Comparison of ENCODE assay signal across 10 mouse cellular contexts in the genomic region with DNA sequence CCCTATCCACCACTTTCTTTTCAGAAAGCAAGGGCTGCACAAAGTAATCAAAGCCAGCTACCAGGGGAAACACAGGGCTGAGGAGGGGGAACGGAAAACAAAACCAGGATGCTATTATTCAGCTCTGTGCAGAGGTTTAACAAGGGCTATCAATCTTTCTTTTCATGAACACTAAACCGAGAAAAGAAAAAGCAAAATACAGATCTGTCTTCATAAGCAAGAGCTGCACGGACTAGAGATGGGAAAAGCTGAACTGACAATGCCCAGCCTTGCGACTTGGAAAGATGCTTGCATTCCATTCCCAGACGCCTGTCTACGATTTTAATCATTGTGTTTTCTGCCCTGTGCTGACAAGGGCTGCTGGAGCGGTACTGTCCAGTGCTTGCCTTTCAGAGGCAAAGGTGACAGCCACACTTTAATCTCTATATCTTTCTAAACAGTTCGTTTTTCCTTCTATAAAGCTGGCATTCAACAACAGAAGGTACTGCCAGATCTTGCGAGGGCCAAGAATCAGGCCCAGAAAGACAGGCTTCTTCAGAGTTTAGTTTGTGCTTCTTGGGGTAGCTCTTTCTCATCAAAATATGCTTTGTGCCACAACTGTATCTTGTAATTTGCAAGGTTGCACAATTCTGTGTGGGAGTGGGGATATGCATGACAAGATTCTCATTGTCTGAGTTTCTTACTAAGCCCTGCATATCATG.
DNase-seq lines count a peak whose midpoint lies in the region; ATAC-seq lines count a peak whose summit lies in the region.
"Had no signal": no experiment of that assay in that cellular context is flagged by ENCODE, and none has a peak within 500 bp of the region (broad histone marks: within the 10 kb centered on the region; RNA-seq: fewer than 3 reads in every experiment).

No protein-coding gene starts in this region.

- H3K4me1 ChIP-seq in kidney, embryonic 15.5 days: 0 out of 2 replicates have a peak, but pooled peaks cover 7% of the 10 kb centered on the region
- no peaks in the 10 kb centered on the region for H3K4me1 ChIP-seq in midbrain, embryonic 14.5 days (ENCODE audit: control insufficient read depth, insufficient read depth, low read length)
- H3K4me1 ChIP-seq: limb, embryonic 13.5 days had no signal

- H3K27me3 ChIP-seq in kidney, embryonic 15.5 days: no peaks in the 10 kb centered on the region
- no peaks in the 10 kb centered on the region for H3K27me3 ChIP-seq in midbrain, embryonic 14.5 days (ENCODE audit: control insufficient read depth, insufficient read depth, low read length)
- H3K27me3 ChIP-seq: limb, embryonic 13.5 days had no signal

- H3K36me3 ChIP-seq in kidney, embryonic 15.5 days: no peaks in the 10 kb centered on the region
- H3K36me3 ChIP-seq in midbrain, embryonic 14.5 days (ENCODE audit: control insufficient read depth, insufficient read depth, low read length): no peaks in the 10 kb centered on the region
- H3K36me3 ChIP-seq: limb, embryonic 13.5 days had no signal

- H3K9ac ChIP-seq in kidney, embryonic 15.5 days: no peak overlapping the region
- H3K9ac ChIP-seq in midbrain, embryonic 14.5 days (replicated peaks; ENCODE audit: low read length): no peak overlapping the region
- H3K9ac ChIP-seq: limb, embryonic 13.5 days had no signal

- peak; percentile 54; the same call in 1 of the 2 replicates for ATAC-seq in kidney, embryonic 15.5 days (replicated peaks; ENCODE audit: low FRiP score)
- peak; percentile 81 for ATAC-seq in midbrain, embryonic 14.5 days (ENCODE audit: low FRiP score, low TSS enrichment)
- no peak for ATAC-seq in megakaryocyte-erythroid progenitor cell, adult 5-6 weeks (replicated peaks; ENCODE audit: low FRiP score, low TSS enrichment, poor library complexity, severe bottlenecking)

- no peak for DNase-seq in kidney, adult 9 months
- peak; percentile 44 for DNase-seq in embryo, embryonic 10 days (ENCODE audit: low spot score)
- DNase-seq in gonadal fat pad, adult 2 months (ENCODE audit: low read depth): peak; percentile 50
- DNase-seq in midbrain, embryonic 14.5 days: peak; percentile 57
- no peak for DNase-seq in spleen, adult 12 weeks (ENCODE audit: low spot score)
- DNase-seq in right cerebral cortex, postnatal 10 days (ENCODE audit: low spot score in 2 of 2): no peak
- DNase-seq: kidney, adult 8-10 months had no signal

- peak overlapping the region; percentile 29 for H3K4me2 ChIP-seq in kidney, embryonic 15.5 days
- peak overlapping the region; percentile 33; the same call in 1 of the 2 replicates for H3K4me2 ChIP-seq in midbrain, embryonic 14.5 days (ENCODE audit: low read length)
- H3K4me2 ChIP-seq: limb, embryonic 13.5 days had no signal

- 13% methylated on average over 9 of the region's 9 CpGs for WGBS in kidney, embryonic 15.5 days
- WGBS in midbrain, embryonic 14.5 days: 9% methylated on average over 9 of the region's 9 CpGs

- no peak overlapping the region for H3K4me3 ChIP-seq in kidney, embryonic 15.5 days (replicated peaks)
- no peak overlapping the region for H3K4me3 ChIP-seq in midbrain, embryonic 14.5 days (replicated peaks; ENCODE audit: low read depth, low read length)
- H3K4me3 ChIP-seq: limb, embryonic 13.5 days had no signal

- no peaks in the 10 kb centered on the region for H3K9me3 ChIP-seq in kidney, embryonic 15.5 days (replicated peaks)
- H3K9me3 ChIP-seq in midbrain, embryonic 14.5 days (ENCODE audit: control insufficient read depth, low read length): no peaks in the 10 kb centered on the region
- H3K9me3 ChIP-seq: limb, embryonic 13.5 days had no signal

- 0 out of 2 replicates have a peak overlapping the region, but pooled peaks have one; percentile 41 for H3K27ac ChIP-seq in kidney, embryonic 15.5 days
- H3K27ac ChIP-seq in midbrain, embryonic 14.5 days (replicated peaks; ENCODE audit: low read depth, low read length): peak overlapping the region; percentile 42
- H3K27ac ChIP-seq: limb, embryonic 13.5 days had no signal

Comparison
In these comparisons a context has a peak if more than half of its experiments do, and no peak if none do; other contexts are left out.
1. DNase-seq: peak in embryo, embryonic 10 days (single experiment), gonadal fat pad, adult 2 months (single experiment) and midbrain, embryonic 14.5 days (single experiment); none in kidney, adult 9 months (single experiment), spleen, adult 12 weeks (single experiment) and right cerebral cortex, postnatal 10 days (0 of 2).